Mouse (Mus musculus) hindbrain, embryonic 12.5 days (tissue): ENCODE results near the gene Cog5. TPM values are rescaled to one million over a fixed set of nuclear protein-coding genes. Genes with fewer than 3 reads are reported as not detected.
A peak's percentile ranks its signal among the peaks of the same experiment; 100 is the strongest.

Experiments
- ATAC-seq: fragments of 200-750 bp; cut with Nextera tagmentation; 2 replicates; pipeline ENCODE4 v1.8.0; 2017; ENCODE audit warnings: moderate TSS enrichment; ENCODE audit not compliant: low FRiP score
- H3K27ac ChIP-seq: fragments of 300-500 bp; sonication (generic); 2 replicates; pipeline ENCODE4 v1.5.1; 2016; ENCODE audit warnings: mild to moderate bottlenecking
- H3K27me3 ChIP-seq: fragments of 300-500 bp; sonication (generic); 2 replicates; pipeline ENCODE4 v1.6.1; 2016; ENCODE audit warnings: mild to moderate bottlenecking
- H3K36me3 ChIP-seq: fragments of 300-500 bp; sonication (generic); 2 replicates; pipeline ENCODE4 v1.6.1; 2016; ENCODE audit warnings: mild to moderate bottlenecking
- H3K4me1 ChIP-seq: fragments of 300-500 bp; sonication (generic); 2 replicates; pipeline ENCODE4 v1.6.1; 2016
- H3K4me2 ChIP-seq: fragments of 300-500 bp; sonication (generic); replicated peaks from 2 replicates; pipeline ENCODE4 v1.6.1; 2016; ENCODE audit warnings: mild to moderate bottlenecking
- H3K4me3 ChIP-seq: fragments of 300-500 bp; sonication (generic); 2 replicates; pipeline ENCODE4 v1.5.1; 2016; ENCODE audit warnings: mild to moderate bottlenecking
- H3K9ac ChIP-seq: fragments of 300-500 bp; sonication (generic); 2 replicates; pipeline ENCODE4 v1.6.1; 2016; ENCODE audit warnings: mild to moderate bottlenecking, moderate library complexity
- H3K9me3 ChIP-seq: fragments of 300-500 bp; sonication (generic); replicated peaks from 2 replicates; pipeline ENCODE4 v1.6.1; 2016; ENCODE audit warnings: mild to moderate bottlenecking
- WGBS: fragments of 180-500 bp; shearing (Covaris S2); methylation state at CpG from one replicate; pipeline ENCODE4 v1.1.7; 2016; 5-methylcytosine and 5-hydroxymethylcytosine counted together
- polyA plus RNA-seq: library from polyadenylated mRNA; unstranded; fragments of >200 nt; fragmentation: Nextera tagmentation; extraction: Ambion mirVana; gene quantifications from 2 replicates; pipeline ENCODE4 v1.2.1, GENCODE M21; 2016

Gene Cog5
- polyA plus RNA-seq, 1 experiment from 2014 or later: 38.1 TPM

GRCm38 (mm10) chr12:31885084-31885483, 230.4 kb downstream of the Cog5 start:
- WGBS: 82% methylated on average over 4 of the region's 4 CpGs
- H3K4me3 ChIP-seq: no peak overlapping the region
- H3K27ac ChIP-seq: no peak overlapping the region
- no peaks in the 10 kb centered on the region for H3K27me3 ChIP-seq
- H3K4me2 ChIP-seq: no peak overlapping the region
- H3K4me1 ChIP-seq: no peaks in the 10 kb centered on the region
- no peak overlapping the region for H3K9ac ChIP-seq
- no peaks in the 10 kb centered on the region for H3K9me3 ChIP-seq
- ATAC-seq: no peak
- no peaks in the 10 kb centered on the region for H3K36me3 ChIP-seq

DNA sequence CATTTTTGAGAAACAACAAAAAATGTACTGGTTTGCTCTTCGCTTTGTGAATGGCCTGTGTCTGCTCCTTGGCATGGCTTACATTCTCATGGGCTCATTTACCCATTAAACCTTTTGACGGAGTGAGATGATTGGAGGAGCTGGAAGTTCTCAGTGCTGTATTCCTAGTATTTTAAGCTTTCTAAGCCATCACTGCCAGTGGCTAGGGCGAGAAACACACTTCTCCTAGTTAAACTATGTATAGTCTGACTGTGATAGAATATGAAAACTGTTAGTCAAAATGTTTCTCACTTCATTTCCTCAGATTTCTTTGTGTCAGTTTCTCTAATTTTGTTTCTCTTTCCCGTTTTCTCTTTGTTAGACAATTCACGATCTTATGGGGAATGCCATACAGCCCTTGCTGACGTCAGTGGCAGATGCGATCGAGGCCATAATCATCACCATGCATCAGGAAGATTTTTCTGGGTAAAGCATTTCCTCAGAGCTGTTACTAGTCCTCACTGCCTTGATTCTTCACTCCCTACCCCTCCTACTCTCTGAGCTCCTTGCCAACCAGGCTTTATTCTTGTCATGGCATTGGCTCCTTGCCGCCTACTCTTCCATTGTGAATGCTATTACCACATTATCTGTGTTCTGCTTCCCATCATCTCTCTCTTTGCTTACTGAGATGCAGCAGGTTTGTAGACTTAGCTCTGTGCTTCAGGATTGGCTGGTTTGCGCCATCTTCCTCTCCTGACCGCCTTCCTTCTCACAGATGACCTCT, 231.4 kb downstream of the Cog5 start:
- no peak overlapping the region for H3K9ac ChIP-seq
- no peaks in the 10 kb centered on the region for H3K9me3 ChIP-seq
- H3K36me3 ChIP-seq: no peaks in the 10 kb centered on the region
- no peak for ATAC-seq
- no peak overlapping the region for H3K27ac ChIP-seq
- H3K4me1 ChIP-seq: no peaks in the 10 kb centered on the region
- H3K27me3 ChIP-seq: no peaks in the 10 kb centered on the region
- WGBS: 92% methylated on average over 11 of the region's 11 CpGs
- no peak overlapping the region for H3K4me3 ChIP-seq
- no peak overlapping the region for H3K4me2 ChIP-seq

- WGBS: 66% methylated on average over 6 of the region's 6 CpGs
- no peak overlapping the region for H3K27ac ChIP-seq
- H3K4me1 ChIP-seq: peaks cover 7% of the 10 kb centered on the region
- no peak overlapping the region for H3K4me2 ChIP-seq
- no peaks in the 10 kb centered on the region for H3K9me3 ChIP-seq
- H3K9ac ChIP-seq: no peak overlapping the region
- no peaks in the 10 kb centered on the region for H3K36me3 ChIP-seq
- no peak overlapping the region for H3K4me3 ChIP-seq
- no peaks in the 10 kb centered on the region for H3K27me3 ChIP-seq
- ATAC-seq: no peak
Observed at GRCm38 (mm10) chr12:31890685-31891084, 236.0 kb downstream of the Cog5 start.

- H3K4me3 ChIP-seq: no peak overlapping the region
- ATAC-seq: no peak
- no peak overlapping the region for H3K9ac ChIP-seq
- peaks cover 21% of the 10 kb centered on the region for H3K4me1 ChIP-seq
- no peaks in the 10 kb centered on the region for H3K27me3 ChIP-seq
- no peak overlapping the region for H3K4me2 ChIP-seq
- H3K9me3 ChIP-seq: no peaks in the 10 kb centered on the region
- H3K36me3 ChIP-seq: no peaks in the 10 kb centered on the region
- no peak overlapping the region for H3K27ac ChIP-seq
Observed at GRCm38 (mm10) chr12:31892079-31892478, 237.4 kb downstream of the Cog5 start.

- Histone ChIP-seq H3K9ac (no peak overlapping the region), H3K4me3 (no peak overlapping the region), H3K36me3 (no peaks in the 10 kb centered on the region), H3K4me2 (no peak overlapping the region), H3K27me3 (no peaks in the 10 kb centered on the region), H3K4me1 (peaks cover 23% of the 10 kb centered on the region), H3K9me3 (no peaks in the 10 kb centered on the region), H3K27ac (no peak overlapping the region)
- 88% methylated on average over 7 of the region's 7 CpGs for WGBS
- ATAC-seq: no peak
Observed at GRCm38 (mm10) chr12:31892771-31893170, 238.1 kb downstream of the Cog5 start.

DNA sequence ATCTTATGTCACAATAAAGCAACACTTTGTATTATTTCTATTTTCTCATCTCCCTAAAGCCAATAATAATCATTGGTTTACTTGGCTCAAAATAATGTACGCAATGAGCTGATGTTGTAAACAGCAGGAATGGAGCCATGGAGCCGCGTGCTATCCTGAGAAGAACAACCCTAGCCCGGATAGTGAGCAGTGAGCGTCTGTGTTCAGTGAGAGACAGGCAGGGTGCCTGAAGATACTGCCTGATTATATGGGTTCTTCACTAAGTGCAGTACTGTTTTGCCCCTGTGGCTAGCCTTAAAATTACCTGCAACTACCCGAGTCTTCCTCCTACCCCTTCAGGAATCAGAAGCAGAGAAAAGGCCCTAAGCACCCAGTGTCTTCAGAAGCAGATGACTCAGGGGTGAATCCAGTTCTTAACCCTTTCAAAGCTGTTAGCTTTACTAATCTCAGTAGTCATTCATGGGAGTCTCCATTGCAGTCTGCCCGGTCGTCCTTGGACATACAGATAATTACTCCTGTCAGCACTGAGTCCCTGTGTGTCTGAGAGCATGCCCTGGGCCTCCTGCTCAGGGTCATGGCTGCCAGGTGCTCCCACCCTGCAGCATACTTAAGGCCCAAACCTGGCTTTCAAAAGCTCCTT, 240.5 kb downstream of the Cog5 start:
- no peak overlapping the region for H3K9ac ChIP-seq
- peak overlapping the region; percentile 79 for H3K27ac ChIP-seq
- WGBS: 34% methylated on average over 8 of the region's 8 CpGs

GRCm38 (mm10) chr12:31895888-31896287, 241.2 kb downstream of the Cog5 start:
- peak overlapping the region; percentile 79 for H3K27ac ChIP-seq
- H3K27me3 ChIP-seq: no peaks in the 10 kb centered on the region
- peak; percentile 83 for ATAC-seq
- no peak overlapping the region for H3K4me3 ChIP-seq
- H3K4me2 ChIP-seq: no peak overlapping the region
- no peak overlapping the region for H3K9ac ChIP-seq
- H3K9me3 ChIP-seq: no peaks in the 10 kb centered on the region
- 8% methylated on average over 2 of the region's 2 CpGs for WGBS
- H3K4me1 ChIP-seq: peaks cover 23% of the 10 kb centered on the region
- H3K36me3 ChIP-seq: no peaks in the 10 kb centered on the region

More for the DNA sequence above, 240.5 kb downstream of the Cog5 start:
- Histone ChIP-seq H3K36me3 (no peaks in the 10 kb centered on the region), H3K4me1 (peaks cover 23% of the 10 kb centered on the region), H3K4me2 (no peak overlapping the region), H3K27me3 (no peaks in the 10 kb centered on the region), H3K9me3 (no peaks in the 10 kb centered on the region), H3K4me3 (no peak overlapping the region)
- ATAC-seq: peak; percentile 61

- H3K27ac ChIP-seq: peak overlapping the region; percentile 79
- no peak overlapping the region for H3K9ac ChIP-seq
- no peaks in the 10 kb centered on the region for H3K9me3 ChIP-seq
- H3K4me1 ChIP-seq: peaks cover 23% of the 10 kb centered on the region
- ATAC-seq: peak; percentile 39; the same call in 1 of the 2 replicates
- H3K27me3 ChIP-seq: no peaks in the 10 kb centered on the region
- H3K36me3 ChIP-seq: no peaks in the 10 kb centered on the region
- WGBS: 19% methylated on average over 5 of the region's 5 CpGs
- H3K4me3 ChIP-seq: no peak overlapping the region
- H3K4me2 ChIP-seq: no peak overlapping the region
Observed at GRCm38 (mm10) chr12:31896295-31896694, 241.6 kb downstream of the Cog5 start.

- H3K27ac ChIP-seq: peak overlapping the region; percentile 79
- H3K4me1 ChIP-seq: peaks cover 23% of the 10 kb centered on the region
- H3K27me3 ChIP-seq: no peaks in the 10 kb centered on the region
- H3K36me3 ChIP-seq: no peaks in the 10 kb centered on the region
- H3K9ac ChIP-seq: no peak overlapping the region
- WGBS: 30% methylated on average over 8 of the region's 8 CpGs
- H3K4me2 ChIP-seq: no peak overlapping the region
- ATAC-seq: peak; percentile 61
- H3K9me3 ChIP-seq: no peaks in the 10 kb centered on the region
- no peak overlapping the region for H3K4me3 ChIP-seq
Observed at GRCm38 (mm10) chr12:31896986-31897385, 242.3 kb downstream of the Cog5 start.

DNA sequence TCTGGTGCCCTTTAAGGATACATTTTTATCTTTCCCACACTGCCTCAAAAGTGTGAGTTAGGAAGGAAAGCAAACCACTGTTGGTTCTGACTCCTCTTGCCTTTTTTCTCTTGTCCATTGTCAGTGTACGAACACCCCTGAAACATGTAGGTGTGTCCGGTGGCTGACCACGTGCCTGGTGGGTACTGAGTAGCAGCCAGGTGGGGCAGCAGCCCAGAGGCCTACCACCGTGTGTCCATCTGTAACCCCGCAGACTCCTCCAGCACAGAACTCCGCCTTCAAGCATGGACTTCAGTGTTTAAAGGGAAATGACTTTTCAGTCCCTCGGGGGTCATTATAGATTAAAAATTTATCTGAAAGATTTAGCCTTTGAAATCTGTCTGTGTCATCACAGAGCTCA, 242.8 kb downstream of the Cog5 start:
- no peaks in the 10 kb centered on the region for H3K9me3 ChIP-seq
- H3K4me2 ChIP-seq: no peak overlapping the region
- H3K4me3 ChIP-seq: no peak overlapping the region
- H3K4me1 ChIP-seq: peaks cover 23% of the 10 kb centered on the region
- no peaks in the 10 kb centered on the region for H3K36me3 ChIP-seq
- peak overlapping the region; percentile 79 for H3K27ac ChIP-seq
- no peak for ATAC-seq
- WGBS: 63% methylated on average over 7 of the region's 7 CpGs
- no peaks in the 10 kb centered on the region for H3K27me3 ChIP-seq
- H3K9ac ChIP-seq: no peak overlapping the region

GRCm38 (mm10) chr12:31900391-31900914, 245.8 kb downstream of the Cog5 start:
- Histone ChIP-seq H3K27ac (no peak overlapping the region), H3K27me3 (no peaks in the 10 kb centered on the region), H3K9me3 (no peaks in the 10 kb centered on the region), H3K9ac (no peak overlapping the region), H3K36me3 (no peaks in the 10 kb centered on the region), H3K4me2 (no peak overlapping the region), H3K4me3 (no peak overlapping the region), H3K4me1 (peaks cover 21% of the 10 kb centered on the region)
- WGBS: 76% methylated on average over 4 of the region's 4 CpGs
- no peak for ATAC-seq

DNA sequence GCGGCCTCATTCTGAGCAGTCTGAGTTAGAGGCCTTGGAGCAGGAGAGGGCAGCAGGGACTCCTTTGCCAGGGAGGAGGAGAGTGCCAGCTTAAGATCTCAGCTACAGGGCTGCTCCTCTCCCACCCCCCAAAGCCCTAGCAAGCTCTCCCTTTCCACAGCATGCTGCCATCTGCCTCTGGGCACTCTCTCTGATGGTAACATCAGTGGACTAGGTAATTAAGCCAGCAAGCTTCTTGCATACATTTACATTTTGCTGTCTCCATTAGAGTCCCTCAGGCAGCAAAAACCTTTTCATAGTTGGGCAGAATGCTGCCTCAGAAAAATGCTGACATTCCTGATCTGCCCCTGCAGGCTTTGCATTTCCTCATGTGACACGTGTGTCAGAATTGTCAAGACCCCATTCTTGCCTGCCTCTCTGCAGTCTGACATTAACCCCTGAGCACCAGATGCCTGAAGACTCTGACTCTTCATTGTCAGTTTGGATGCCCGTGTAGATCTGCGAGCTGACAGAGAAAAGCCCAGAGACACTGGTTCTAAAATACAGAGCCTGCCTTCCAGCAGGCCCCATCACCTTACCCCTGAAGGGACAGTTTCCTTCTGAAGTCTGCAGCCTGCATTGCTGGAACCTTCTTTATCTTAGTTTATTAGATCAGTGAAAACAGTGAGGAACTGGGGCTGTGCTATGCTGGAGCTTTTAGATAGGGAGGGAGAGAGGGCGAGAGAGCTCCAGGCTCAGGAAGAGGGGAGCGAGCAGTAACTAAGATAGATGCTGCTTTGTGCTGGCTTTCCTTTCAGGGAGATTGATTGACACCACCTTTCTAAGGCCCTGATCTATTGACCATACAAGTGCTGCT, 251.3 kb downstream of the Cog5 start:
- no peak overlapping the region for H3K4me3 ChIP-seq
- no peaks in the 10 kb centered on the region for H3K9me3 ChIP-seq
- peak overlapping the region; percentile 18; the same call in 1 of the 2 replicates for H3K9ac ChIP-seq
- peak overlapping the region; percentile 80 for H3K27ac ChIP-seq
- H3K4me2 ChIP-seq: no peak overlapping the region
- H3K4me1 ChIP-seq: peaks cover 12% of the 10 kb centered on the region
- peak; percentile 90 for ATAC-seq
- H3K36me3 ChIP-seq: no peaks in the 10 kb centered on the region
- WGBS: 34% methylated on average over 6 of the region's 6 CpGs
- H3K27me3 ChIP-seq: no peaks in the 10 kb centered on the region
